Mouse (Mus musculus) spleen, postnatal 14 days (tissue): Measurements from ENCODE around the gene Gadd45g.
A peak's percentile ranks its signal among the peaks of the same experiment; 100 is the strongest.
"Not testable (repeated sequence)": the region's sequence is repeated elsewhere in the genome, so short reads cannot be mapped to it uniquely, and the experiment has no call there.

Experiments used
- DNase-seq, 2 experiments: peaks; one replicate each; pipeline ENCODE4 v3.0.0; 2021 to 2022; ENCODE audit warnings: low spot score in 2 of 2

Gene Gadd45g

GRCm38 (mm10) chr13:51834024-51834423, 12.5 kb upstream of the Gadd45g start:
- DNase-seq: peak; percentile 15 to 33

- no peak for DNase-seq
Measured at GRCm38 (mm10) chr13:51834520-51834919, 12.0 kb upstream of the Gadd45g start.

- not testable (repeated sequence) for DNase-seq
Measured at GRCm38 (mm10) chr13:51835208-51835607, 11.3 kb upstream of the Gadd45g start.

- no peak for DNase-seq
Measured at GRCm38 (mm10) chr13:51837402-51837801, 9.1 kb upstream of the Gadd45g start.

GRCm38 (mm10) chr13:51839250-51840026, 7.0 kb upstream of the Gadd45g start:
- DNase-seq: peak in 1 of 2 experiments; percentile 32

- DNase-seq: no peak
Measured at GRCm38 (mm10) chr13:51840702-51841101, 5.8 kb upstream of the Gadd45g start.

GRCm38 (mm10) chr13:51841541-51842115, 4.8 kb upstream of the Gadd45g start:
- DNase-seq: no peak

GRCm38 (mm10) chr13:51842191-51842590, 4.3 kb upstream of the Gadd45g start:
- no peak for DNase-seq

GRCm38 (mm10) chr13:51842773-51843172, 3.7 kb upstream of the Gadd45g start:
- no peak for DNase-seq

GRCm38 (mm10) chr13:51843298-51843697, 3.2 kb upstream of the Gadd45g start:
- DNase-seq: no peak

- no peak for DNase-seq
Measured at GRCm38 (mm10) chr13:51844118-51844517, 2.4 kb upstream of the Gadd45g start.

- peak; percentile 63 to 80 for DNase-seq
Measured at GRCm38 (mm10) chr13:51844661-51845060, 1.8 kb upstream of the Gadd45g start.

- peak in 1 of 2 experiments; percentile 16 for DNase-seq
Measured at GRCm38 (mm10) chr13:51845072-51845471, 1.4 kb upstream of the Gadd45g start.

- peak; percentile 77 to 83 for DNase-seq
Measured at GRCm38 (mm10) chr13:51845591-51846191, 787 bp upstream of the Gadd45g start.

- DNase-seq: peak; percentile 31 to 45
Measured at GRCm38 (mm10) chr13:51846868-51847793, 653 bp downstream of the Gadd45g start.

GRCm38 (mm10) chr13:51847979-51848480, 1.6 kb downstream of the Gadd45g start:
- DNase-seq: peak; percentile 71 to 76

GRCm38 (mm10) chr13:51848481-51849240, 2.2 kb downstream of the Gadd45g start:
- peak; percentile 19 to 35 for DNase-seq

GRCm38 (mm10) chr13:51849241-51850033, 3.0 kb downstream of the Gadd45g start:
- peak in 1 of 2 experiments; percentile 20 for DNase-seq

GRCm38 (mm10) chr13:51850565-51850964, 4.1 kb downstream of the Gadd45g start:
- no peak for DNase-seq
